Mouse (Mus musculus) heart, adult 2 months (tissue): ENCODE results near the gene Foxp1. TPM values are rescaled to one million over a fixed set of nuclear protein-coding genes. Genes with fewer than 3 reads are reported as not detected.

Experiments used
- DNase-seq, 2 experiments: peaks; one replicate each; pipeline ENCODE4 v3.0.0; 2021
- H3K27ac ChIP-seq: fragments of 200-600 bp; 2 replicates; pipeline ENCODE4 v1.8.1; 2022
- H3K27me3 ChIP-seq: fragments of 200-500 bp; 2 replicates; pipeline ENCODE4 v1.6.1; 2012; ENCODE audit warnings: mild to moderate bottlenecking, low read length, inconsistent platforms, mixed read lengths; ENCODE audit not compliant: control insufficient read depth, insufficient read depth
- H3K36me3 ChIP-seq: fragments of 200-500 bp; 2 replicates; pipeline ENCODE4 v1.6.1; 2012; ENCODE audit warnings: low read length, inconsistent platforms; ENCODE audit not compliant: control insufficient read depth, insufficient read depth
- H3K4me1 ChIP-seq: fragments of 200-500 bp; 2 replicates; pipeline ENCODE4 v1.6.1; 2011; ENCODE audit warnings: low read length; ENCODE audit not compliant: control insufficient read depth, insufficient read depth
- H3K4me3 ChIP-seq: fragments of 200-600 bp; 2 replicates; pipeline ENCODE4 v1.8.1; 2022
- H3K79me2 ChIP-seq: fragments of 200-500 bp; replicated peaks from 2 replicates; pipeline ENCODE4 v1.6.1; 2012; ENCODE audit warnings: mild to moderate bottlenecking, inconsistent platforms, low read length, moderate library complexity, mixed read lengths; ENCODE audit not compliant: control insufficient read depth, insufficient read depth
- H3K9ac ChIP-seq: fragments of 200-500 bp; 2 replicates; pipeline ENCODE4 v1.6.1; 2012; ENCODE audit warnings: low read depth, mild to moderate bottlenecking, control low read depth, inconsistent platforms, low read length, mixed read lengths
- CTCF ChIP-seq: fragments of 200-600 bp; IDR thresholded peaks from 2 replicates; pipeline ENCODE4 v1.8.1; 2022; ENCODE audit warnings: antibody characterized with exemption, mild to moderate bottlenecking, moderate library complexity
- EP300 ChIP-seq: fragments of 200-500 bp; IDR thresholded peaks from 2 replicates; pipeline ENCODE4 v1.6.1; 2011; ENCODE audit warnings: low read depth, low read length, control low read depth; ENCODE audit not compliant: insufficient read depth
- POLR2A ChIP-seq: fragments of 200-500 bp; IDR thresholded peaks from 2 replicates; pipeline ENCODE4 v1.6.1; 2011; ENCODE audit warnings: mild to moderate bottlenecking, low read depth, low read length, control low read depth; ENCODE audit not compliant: insufficient read depth
- WGBS: fragments of 180-500 bp; shearing (Covaris S2); methylation state at CpG from one replicate; pipeline ENCODE4 v1.1.7; 2018; 5-methylcytosine and 5-hydroxymethylcytosine counted together
- intact Hi-C: fragments of 180-260 bp; cut with DNase I; formaldehyde crosslinking; loops from one replicate; pipeline ENCODE4 v1.15.1; 2025
- polyA plus RNA-seq: library from polyadenylated mRNA; depleted of rRNA; stranded (reverse); fragments of >200 nt; gene quantifications from 2 replicates; pipeline ENCODE4 v1.2.3, GENCODE M21; 2012
- total RNA-seq, 2 experiments: library from RNA; stranded (reverse); gene quantifications; 2 replicates each; pipeline ENCODE4 v1.2.3; 2021

Foxp1 gene
- total and polyA plus RNA-seq, 3 experiments: 22.9 to 31.6 (median 26.4) TPM

DNA sequence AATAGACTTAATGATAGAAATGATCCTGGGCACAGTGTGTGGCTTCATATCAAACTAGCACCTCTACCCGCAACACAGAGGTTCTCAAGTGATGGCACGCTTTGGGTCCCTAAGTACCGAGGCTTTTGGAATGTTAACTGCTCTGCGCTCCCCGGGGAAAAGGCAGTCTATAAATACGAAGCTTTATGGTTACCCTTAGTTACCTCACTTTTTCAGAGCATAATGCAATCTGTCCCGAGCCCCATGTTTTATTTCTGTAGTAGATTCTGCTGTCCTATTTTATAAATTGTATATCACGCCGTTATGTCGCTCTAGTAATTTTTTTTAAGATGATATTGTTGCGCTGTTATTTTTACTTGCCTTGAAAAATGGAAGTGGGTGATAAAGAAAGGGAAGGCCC is 585.0 kb downstream of the Foxp1 start:
- DNase-seq: no peak
- no peaks in the 10 kb centered on the region for H3K27me3 ChIP-seq
- intact Hi-C loops: no loop called here
- H3K4me3 ChIP-seq: no peak overlapping the region
- WGBS: 89% methylated on average over 11 of the region's 11 CpGs
- no peaks in the 10 kb centered on the region for H3K4me1 ChIP-seq
- H3K9ac ChIP-seq: no peak overlapping the region
- H3K27ac ChIP-seq: no peak overlapping the region
- H3K36me3 ChIP-seq: peaks cover 5% of the 10 kb centered on the region
- no peak for TF ChIP-seq EP300
- no peak for TF ChIP-seq CTCF
- TF ChIP-seq POLR2A: no peak
- no peaks in the 10 kb centered on the region for H3K79me2 ChIP-seq

GRCm38 (mm10) chr6:98936377-98936776 is 586.1 kb downstream of the Foxp1 start:
- no peaks in the 10 kb centered on the region for H3K79me2 ChIP-seq
- WGBS: 63% methylated on average over 3 of the region's 3 CpGs
- TF ChIP-seq EP300 (no peak), CTCF (no peak), POLR2A (no peak)
- no peaks in the 10 kb centered on the region for H3K27me3 ChIP-seq
- H3K27ac ChIP-seq: no peak overlapping the region
- H3K4me3 ChIP-seq: no peak overlapping the region
- no peaks in the 10 kb centered on the region for H3K4me1 ChIP-seq
- intact Hi-C loops: no loop called here
- no peak overlapping the region for H3K9ac ChIP-seq
- peaks cover 5% of the 10 kb centered on the region for H3K36me3 ChIP-seq
- DNase-seq: no peak

GRCm38 (mm10) chr6:98935169-98935568 is 587.4 kb downstream of the Foxp1 start:
- Histone ChIP-seq H3K4me3 (no peak overlapping the region), H3K27ac (no peak overlapping the region), H3K36me3 (peaks cover 5% of the 10 kb centered on the region), H3K4me1 (no peaks in the 10 kb centered on the region), H3K9ac (no peak overlapping the region), H3K27me3 (no peaks in the 10 kb centered on the region), H3K79me2 (no peaks in the 10 kb centered on the region)
- intact Hi-C loops: no loop called here
- no peak for DNase-seq
- WGBS: 96% methylated on average over 8 of the region's 8 CpGs
- TF ChIP-seq CTCF: no peak
- no peak for TF ChIP-seq POLR2A
- no peak for TF ChIP-seq EP300

DNA sequence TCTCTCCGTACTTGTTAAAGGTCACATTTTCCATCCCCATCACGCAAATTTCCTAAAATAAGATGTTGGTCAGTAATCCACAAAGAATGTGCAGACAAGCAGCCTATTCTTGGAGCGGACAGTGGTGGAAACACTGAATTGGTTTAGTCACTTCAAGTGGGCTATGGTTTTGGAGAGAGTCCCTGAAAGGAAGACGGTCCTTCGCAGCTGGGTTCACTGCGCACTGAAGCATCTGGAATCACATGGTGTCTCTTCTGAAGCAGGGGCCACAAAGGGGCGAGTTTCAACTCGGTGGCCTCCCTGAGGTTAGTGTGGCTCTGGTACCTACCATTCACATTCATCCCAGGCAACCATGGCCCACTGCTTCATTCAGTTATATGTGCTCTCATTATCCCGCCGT is 588.1 kb downstream of the Foxp1 start:
- Histone ChIP-seq H3K9ac (no peak overlapping the region), H3K4me3 (no peak overlapping the region), H3K4me1 (no peaks in the 10 kb centered on the region), H3K27me3 (no peaks in the 10 kb centered on the region), H3K79me2 (no peaks in the 10 kb centered on the region), H3K36me3 (peaks cover 7% of the 10 kb centered on the region), H3K27ac (no peak overlapping the region)
- intact Hi-C loops: no loop called here
- no peak for DNase-seq
- TF ChIP-seq POLR2A (no peak), EP300 (no peak), CTCF (no peak)
- WGBS: 90% methylated on average over 10 of the region's 10 CpGs

DNA sequence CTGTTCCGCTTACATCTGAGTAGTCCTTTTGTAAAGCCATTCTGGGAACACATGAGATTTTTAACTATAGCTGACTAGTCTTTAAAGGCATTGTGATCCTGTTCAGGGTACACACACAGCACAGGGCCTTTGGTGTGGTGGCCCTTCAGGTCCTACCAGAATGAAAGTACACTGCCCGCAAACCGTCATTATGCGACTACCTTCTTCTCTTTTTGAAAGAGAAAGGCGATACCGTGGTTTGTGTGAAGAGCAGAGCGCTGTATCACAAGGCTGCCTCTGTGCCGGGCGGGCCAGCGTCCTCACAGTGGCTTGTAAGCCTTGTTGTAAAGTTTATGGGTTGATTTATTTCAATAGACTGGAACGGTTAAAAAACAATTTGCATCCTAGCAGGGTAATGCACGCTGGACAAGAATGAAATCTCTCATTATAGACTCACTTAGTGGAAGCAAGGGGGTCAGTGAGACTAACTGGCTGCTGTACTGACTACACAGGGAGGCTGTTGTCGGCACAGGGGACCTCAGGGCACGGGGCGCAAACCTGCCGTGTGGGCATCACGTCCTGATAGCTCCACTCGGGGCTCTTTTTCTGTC is 589.3 kb downstream of the Foxp1 start:
- Histone ChIP-seq H3K4me3 (no peak overlapping the region), H3K36me3 (peaks cover 6% of the 10 kb centered on the region), H3K27ac (no peak overlapping the region), H3K4me1 (no peaks in the 10 kb centered on the region), H3K9ac (no peak overlapping the region), H3K79me2 (no peaks in the 10 kb centered on the region), H3K27me3 (no peaks in the 10 kb centered on the region)
- DNase-seq: no peak
- 93% methylated on average over 18 of the region's 18 CpGs for WGBS
- TF ChIP-seq CTCF: no peak
- no peak for TF ChIP-seq EP300
- no peak for TF ChIP-seq POLR2A
- intact Hi-C loops: no loop called here

DNA sequence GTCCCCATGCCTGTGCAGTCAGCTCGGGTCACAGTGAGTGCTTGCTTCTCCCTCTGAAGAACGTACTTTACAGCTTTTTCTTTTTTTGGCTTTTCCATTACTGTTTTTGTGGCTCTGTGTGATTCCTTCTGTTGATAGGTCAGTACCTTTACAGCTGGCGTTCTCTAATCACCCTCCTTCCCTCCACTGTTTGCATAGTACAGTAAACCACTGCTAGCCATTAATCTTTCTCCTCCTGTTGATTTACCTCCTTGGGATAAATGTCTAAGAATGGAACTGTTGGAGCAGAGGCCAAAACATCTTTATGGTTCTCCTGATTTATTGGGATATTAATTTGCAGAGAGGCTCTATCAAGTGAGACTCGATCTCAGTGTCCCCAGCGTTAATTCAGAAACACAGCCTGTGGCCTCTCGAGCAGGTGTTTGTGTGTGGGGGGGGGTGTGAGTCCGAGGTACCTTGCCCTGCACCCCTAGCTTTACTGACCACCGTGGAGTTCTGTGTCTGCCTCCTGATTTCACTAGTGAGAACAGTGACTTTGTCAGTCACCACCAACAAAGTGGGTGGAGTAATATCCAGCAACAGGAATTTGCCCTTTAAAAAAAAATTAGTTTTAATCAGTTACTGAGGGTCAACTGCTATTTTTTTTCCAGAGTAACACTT is 590.5 kb downstream of the Foxp1 start:
- 91% methylated on average over 8 of the region's 8 CpGs for WGBS
- intact Hi-C loops: no loop called here
- Histone ChIP-seq H3K27me3 (no peaks in the 10 kb centered on the region), H3K27ac (no peak overlapping the region), H3K9ac (no peak overlapping the region), H3K4me1 (no peaks in the 10 kb centered on the region), H3K79me2 (no peaks in the 10 kb centered on the region), H3K4me3 (no peak overlapping the region), H3K36me3 (peaks cover 6% of the 10 kb centered on the region)
- TF ChIP-seq CTCF (no peak), EP300 (no peak), POLR2A (no peak)
- no peak for DNase-seq
